Mouse (Mus musculus): ENCODE results near the gene Prkcz. TPM values are rescaled to one million over a fixed set of nuclear protein-coding genes. Genes with fewer than 3 reads are reported as not detected.
"Not testable (repeated sequence)": the region's sequence is repeated elsewhere in the genome, so short reads cannot be mapped to it uniquely, and the experiment has no call there.

Prkcz gene
- polyA plus RNA-seq, 2 experiments: 0.99 to 1.7 TPM

DNA sequence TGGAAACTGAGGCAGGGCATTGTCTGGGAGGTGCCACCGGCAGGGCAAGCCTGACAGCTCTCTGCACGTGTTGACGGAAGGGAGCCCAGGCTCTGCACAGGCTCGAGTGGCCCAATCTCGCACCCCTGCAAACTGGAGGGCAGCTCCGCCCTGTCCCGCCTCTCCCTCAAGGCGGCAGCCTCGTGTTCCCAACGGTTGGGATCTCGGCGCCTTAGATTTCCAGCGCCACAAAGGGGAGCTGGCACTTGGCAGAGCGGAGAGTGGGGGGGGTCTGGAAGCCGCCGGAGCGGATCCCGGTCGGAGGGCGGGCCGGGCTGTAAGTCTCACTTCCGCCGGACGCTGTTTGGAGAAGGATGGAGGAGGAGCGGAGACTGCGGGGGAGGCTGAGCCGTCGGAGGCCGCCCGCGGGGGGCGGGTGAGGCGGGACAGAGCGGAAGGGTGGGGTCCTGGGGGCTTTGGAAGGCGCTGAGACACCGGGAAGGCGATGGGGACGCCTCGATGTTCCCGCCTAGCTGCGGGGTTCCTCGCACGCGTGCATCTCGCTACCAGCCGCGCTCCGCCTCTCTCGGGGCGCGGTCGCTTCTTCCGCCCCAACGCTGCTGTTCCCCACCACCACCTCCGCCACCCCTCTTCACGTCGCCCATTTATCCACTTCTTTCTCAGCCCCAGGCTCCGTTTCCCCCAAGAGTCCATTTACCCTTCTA, 111.4 kb downstream of the Prkcz start, which contains the start of gene Faap20:
Gene Faap20, plus strand, starts transcription at position 155 of the 704 bp plus-strand sequence.
- peaks cover 0 to 10% of the 10 kb centered on the region in 2 experiments; a peak in 1 of 4 replicates for H3K4me1 ChIP-seq (replicated peaks; ENCODE audit: control insufficient read depth in 2 of 2, insufficient read depth in 2 of 2, low read length in 1 of 2)

DNA sequence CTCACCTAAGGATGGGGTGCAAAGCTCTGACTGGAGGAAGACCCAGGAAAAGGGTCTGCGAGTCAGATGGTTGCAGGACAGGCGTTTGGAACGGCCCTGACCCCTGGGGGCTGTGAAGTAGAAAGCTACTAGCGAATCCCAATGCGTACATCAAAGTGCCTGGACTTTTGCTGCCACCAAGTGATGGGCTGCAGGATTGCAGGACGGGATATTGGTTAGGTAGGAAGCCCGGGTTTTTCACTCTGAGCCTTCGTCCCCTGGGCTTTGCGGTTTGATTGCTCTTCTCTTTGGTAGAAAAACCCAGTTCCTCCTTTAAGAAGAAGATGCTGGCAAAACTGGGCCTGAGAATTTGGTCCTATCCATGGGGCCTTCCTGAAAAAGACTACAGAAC, 111.9 kb downstream of the Prkcz start:
- no peaks in the 10 kb centered on the region for H3K27me3 ChIP-seq (ENCODE audit: control insufficient read depth, insufficient read depth, low read length)
- peak overlapping the region; percentile 58 for H3K9ac ChIP-seq (replicated peaks)
- 1% methylated on average over 9 of the region's 9 CpGs for WGBS (ENCODE audit: insufficient replicate concordance)
- H3K4me1 ChIP-seq (replicated peaks; ENCODE audit: control insufficient read depth in 2 of 2, insufficient read depth in 2 of 2, low read length in 1 of 2): peaks cover 0 to 10% of the 10 kb centered on the region in 2 experiments; a peak in 1 of 4 replicates
- ATAC-seq (ENCODE audit: insufficient read depth): peak; percentile 71
- TF ChIP-seq EP300 (IDR thresholded peaks at IDR 0.05; ENCODE audit: low read depth): no peak
- peak; percentile 95 for TF ChIP-seq CTCF (IDR thresholded peaks at IDR 0.05; ENCODE audit: low read depth)
- DNase-seq (ENCODE audit: low read depth in 3 of 3, low spot score in 3 of 3): peak; percentile 71 to 78 (median 72)
- peak overlapping the region; percentile 91 for H3K4me2 ChIP-seq (ENCODE audit: low read depth)
- no peaks in the 10 kb centered on the region for H3K9me3 ChIP-seq (ENCODE audit: control insufficient read depth, low read length)
- peak overlapping the region; percentile 56 for H3K27ac ChIP-seq
- H3K4me3 ChIP-seq (ENCODE audit: insufficient read depth in 1 of 2, low read depth in 2 of 2, low read length in 2 of 2): peak overlapping the region; percentile 64 to 75
- H3K36me3 ChIP-seq (replicated peaks; ENCODE audit: control insufficient read depth, insufficient read depth, low read depth): no peaks in the 10 kb centered on the region

More for the DNA sequence above, 111.4 kb downstream of the Prkcz start, which contains the start of gene Faap20:
- Histone ChIP-seq H3K27ac (peak within 1 kb of the TSS; percentile 56), H3K36me3 (replicated peaks; ENCODE audit: control insufficient read depth, insufficient read depth, low read depth) (no peaks in the 10 kb centered on the region), H3K4me3 (ENCODE audit: insufficient read depth in 1 of 2, low read depth in 2 of 2, low read length in 2 of 2) (peak within 1 kb of the TSS; percentile 64 to 75), H3K4me2 (ENCODE audit: low read depth) (peak within 1 kb of the TSS; percentile 91), H3K27me3 (ENCODE audit: control insufficient read depth, insufficient read depth, low read length) (no peaks in the 10 kb centered on the region), H3K9me3 (ENCODE audit: control insufficient read depth, low read length) (no peaks in the 10 kb centered on the region), H3K9ac (replicated peaks) (peak within 1 kb of the TSS; percentile 58)
- ATAC-seq (ENCODE audit: insufficient read depth) (peak; percentile 82), DNase-seq (ENCODE audit: low read depth in 3 of 3, low spot score in 3 of 3) (peak; percentile 45 to 55 (median 48))
- TF ChIP-seq EP300 (IDR thresholded peaks at IDR 0.05; ENCODE audit: low read depth): peak; percentile 10; the same call in 1 of the 2 replicates
- no peak for TF ChIP-seq CTCF (IDR thresholded peaks at IDR 0.05; ENCODE audit: low read depth)
- WGBS (ENCODE audit: insufficient replicate concordance): 0% methylated on average over 54 of the region's 58 CpGs

DNA sequence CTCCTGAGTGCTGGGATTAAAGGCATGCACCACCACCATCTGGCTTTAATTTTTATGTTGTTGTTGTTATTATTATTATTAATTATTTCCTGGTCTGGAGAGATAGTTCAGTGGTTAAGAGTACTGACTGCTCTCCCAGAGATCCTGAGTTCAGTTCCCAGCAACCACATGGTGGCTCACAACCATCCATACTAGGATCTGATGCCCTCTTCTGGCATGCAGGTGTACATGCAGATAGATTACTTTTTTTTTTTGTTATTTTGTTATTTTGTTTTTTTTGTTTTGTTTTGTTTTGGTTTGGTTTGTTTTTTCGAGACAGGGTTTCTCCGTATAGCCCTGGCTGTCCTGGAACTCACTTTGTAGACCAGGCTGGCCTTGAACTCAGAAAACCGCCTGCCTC, 113.1 kb downstream of the Prkcz start:
- H3K9ac ChIP-seq (replicated peaks): not testable (repeated sequence)

DNA sequence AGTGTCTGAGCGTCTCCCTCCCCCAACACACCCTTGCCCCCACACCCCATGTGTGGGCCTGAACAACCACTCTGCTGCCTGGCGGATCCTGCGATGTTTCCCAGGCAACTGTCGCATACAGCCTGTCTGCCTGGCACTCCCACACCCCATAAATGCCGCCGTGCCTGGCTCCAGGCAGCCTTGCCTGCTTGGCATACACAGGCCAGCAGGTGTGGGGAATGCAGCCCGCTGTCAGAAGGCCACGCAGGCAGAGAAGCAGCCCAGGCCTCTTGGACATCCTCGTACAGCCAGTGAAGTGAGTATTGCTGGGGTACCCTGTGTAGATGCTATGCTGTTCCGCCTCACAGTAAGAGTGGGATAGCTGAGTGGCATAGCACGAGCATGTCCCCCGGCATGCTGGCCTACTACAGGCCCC, 114.5 kb downstream of the Prkcz start:
- 77% methylated on average over 12 of the region's 12 CpGs for WGBS (ENCODE audit: insufficient replicate concordance)
- H3K27me3 ChIP-seq (ENCODE audit: control insufficient read depth, insufficient read depth, low read length): no peaks in the 10 kb centered on the region
- no peak overlapping the region for H3K4me3 ChIP-seq (ENCODE audit: insufficient read depth in 1 of 2, low read depth in 2 of 2, low read length in 2 of 2)
- H3K9me3 ChIP-seq (ENCODE audit: control insufficient read depth, low read length): no peaks in the 10 kb centered on the region
- TF ChIP-seq EP300 (IDR thresholded peaks at IDR 0.05; ENCODE audit: low read depth): no peak
- TF ChIP-seq CTCF (IDR thresholded peaks at IDR 0.05; ENCODE audit: low read depth): no peak
- no peak overlapping the region for H3K9ac ChIP-seq (replicated peaks)
- ATAC-seq (ENCODE audit: insufficient read depth) (no peak), DNase-seq (ENCODE audit: low read depth in 3 of 3, low spot score in 3 of 3) (no peak)
- H3K4me2 ChIP-seq (ENCODE audit: low read depth): no peak overlapping the region
- H3K27ac ChIP-seq: no peak overlapping the region
- H3K36me3 ChIP-seq (replicated peaks; ENCODE audit: control insufficient read depth, insufficient read depth, low read depth): no peaks in the 10 kb centered on the region
- H3K4me1 ChIP-seq (replicated peaks; ENCODE audit: control insufficient read depth in 2 of 2, insufficient read depth in 2 of 2, low read length in 1 of 2): peaks cover 0 to 10% of the 10 kb centered on the region in 2 experiments; a peak in 1 of 4 replicates

More for the DNA sequence above, 113.1 kb downstream of the Prkcz start:
- not testable (repeated sequence) for H3K4me3 ChIP-seq (ENCODE audit: insufficient read depth in 1 of 2, low read depth in 2 of 2, low read length in 2 of 2); H3K36me3 ChIP-seq (replicated peaks; ENCODE audit: control insufficient read depth, insufficient read depth, low read depth); ATAC-seq (ENCODE audit: insufficient read depth); H3K4me1 ChIP-seq (replicated peaks; ENCODE audit: control insufficient read depth in 2 of 2, insufficient read depth in 2 of 2, low read length in 1 of 2); H3K9me3 ChIP-seq (ENCODE audit: control insufficient read depth, low read length); H3K27me3 ChIP-seq (ENCODE audit: control insufficient read depth, insufficient read depth, low read length); H3K4me2 ChIP-seq (ENCODE audit: low read depth); DNase-seq (ENCODE audit: low read depth in 3 of 3, low spot score in 3 of 3); H3K27ac ChIP-seq
- peak; percentile 42 for TF ChIP-seq CTCF (IDR thresholded peaks at IDR 0.05; ENCODE audit: low read depth)
- WGBS (ENCODE audit: insufficient replicate concordance): 69% methylated on average over 3 of the region's 3 CpGs

DNA sequence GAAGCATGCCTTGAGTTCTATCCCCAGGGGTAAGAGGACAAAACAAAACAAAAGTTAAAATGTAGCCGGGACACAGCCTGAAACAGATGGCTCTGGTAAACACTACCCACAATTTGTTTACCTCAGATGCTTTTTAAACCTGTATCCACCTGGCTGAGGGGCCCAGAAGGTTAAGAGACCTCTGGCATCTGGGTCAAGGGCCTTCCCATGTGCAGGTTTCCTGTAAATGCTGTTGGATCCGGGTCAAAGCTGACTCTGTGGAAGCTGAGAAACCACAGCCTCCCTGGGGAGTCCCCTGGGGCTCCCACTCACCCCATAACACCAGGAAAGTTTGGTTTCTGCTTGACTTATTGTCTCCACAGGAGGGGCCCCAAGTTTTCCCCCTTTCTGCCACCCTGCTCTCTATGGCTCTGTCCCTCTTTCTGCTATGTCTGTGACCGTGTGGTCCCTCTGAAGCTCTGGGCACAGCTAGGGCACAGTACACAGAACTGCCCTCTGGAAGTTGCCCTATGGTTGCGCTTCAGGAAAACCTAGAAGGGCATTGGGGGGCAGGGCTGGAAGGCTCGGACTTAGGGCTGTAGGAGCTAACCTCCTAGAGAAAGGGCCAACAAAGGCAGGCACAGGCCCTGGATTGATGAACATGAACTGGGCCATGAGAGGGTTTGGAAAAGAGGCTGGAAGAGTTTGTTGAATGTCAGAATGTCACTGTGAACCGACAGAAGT, 115.2 kb downstream of the Prkcz start:
- DNase-seq (ENCODE audit: low read depth in 3 of 3, low spot score in 3 of 3): no peak
- ATAC-seq (ENCODE audit: insufficient read depth): no peak
- Histone ChIP-seq H3K4me1 (replicated peaks; ENCODE audit: control insufficient read depth in 2 of 2, insufficient read depth in 2 of 2, low read length in 1 of 2) (peaks cover 0 to 10% of the 10 kb centered on the region in 2 experiments; a peak in 1 of 4 replicates), H3K9ac (replicated peaks) (no peak overlapping the region), H3K27ac (no peak overlapping the region), H3K9me3 (ENCODE audit: control insufficient read depth, low read length) (no peaks in the 10 kb centered on the region), H3K4me2 (ENCODE audit: low read depth) (no peak overlapping the region), H3K36me3 (replicated peaks; ENCODE audit: control insufficient read depth, insufficient read depth, low read depth) (no peaks in the 10 kb centered on the region), H3K27me3 (ENCODE audit: control insufficient read depth, insufficient read depth, low read length) (no peaks in the 10 kb centered on the region), H3K4me3 (ENCODE audit: insufficient read depth in 1 of 2, low read depth in 2 of 2, low read length in 2 of 2) (no peak overlapping the region)
- TF ChIP-seq CTCF (IDR thresholded peaks at IDR 0.05; ENCODE audit: low read depth) (no peak), EP300 (IDR thresholded peaks at IDR 0.05; ENCODE audit: low read depth) (no peak)
- 42% methylated on average over 6 of the region's 6 CpGs for WGBS (ENCODE audit: insufficient replicate concordance)
